In the genomic region with DNA sequence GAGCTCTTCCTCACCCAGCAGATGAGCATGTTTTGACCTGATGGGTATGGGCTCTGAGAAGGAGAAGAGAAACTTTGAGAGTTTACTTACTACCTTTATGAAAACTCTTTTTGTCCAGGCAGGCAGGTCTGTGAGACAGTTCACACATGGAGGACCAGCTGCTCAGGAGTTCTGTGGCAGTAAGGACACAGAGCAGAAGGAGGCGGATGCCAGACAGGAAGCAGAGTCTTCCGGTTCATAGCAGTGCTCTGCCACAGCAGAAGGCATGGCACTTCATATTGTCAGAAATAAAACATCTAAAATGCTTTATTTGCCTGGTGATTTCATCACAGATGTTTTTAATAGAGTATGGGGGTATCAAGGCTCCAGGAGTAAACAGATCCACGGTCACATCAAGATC, we compare ENCODE assay signal across 12 mouse cellular contexts. TPM values are rescaled to one million over a fixed set of nuclear protein-coding genes. Genes with fewer than 3 reads are reported as not detected.
DNase-seq lines count a peak whose midpoint lies in the region; ATAC-seq and TF ChIP-seq lines count a peak whose summit lies in the region.
"Had no signal": no experiment of that assay in that cellular context is flagged by ENCODE, and none has a peak within 500 bp of the region (broad histone marks: within the 10 kb centered on the region; RNA-seq: fewer than 3 reads in every experiment).

No protein-coding gene starts in this region.

- TF ChIP-seq CTCF in lung, postnatal 0 days (IDR thresholded peaks at IDR 0.05), result no peak

- no peak overlapping the region for H3K27ac ChIP-seq in heart, embryonic 16.5 days (ENCODE audit: low read length)
- H3K27ac ChIP-seq in lung, postnatal 0 days (ENCODE audit: low read length), result 0 out of 2 replicates have a peak overlapping the region, but pooled peaks have one; percentile 4
- H3K27ac ChIP-seq in limb, embryonic 10.5 days, result peak overlapping the region; percentile 36; the same call in 1 of the 2 replicates
- no peak overlapping the region for H3K27ac ChIP-seq in forebrain, embryonic 15.5 days (replicated peaks)
- H3K27ac ChIP-seq: hindbrain, embryonic 12.5 days; midbrain, embryonic 10.5 days; neural tube, embryonic 15.5 days had no signal

- no peak for DNase-seq in heart, adult 9 months (ENCODE audit: low spot score in 2 of 2)
- peak; percentile 45 for DNase-seq in lung, postnatal 0 days (ENCODE audit: low spot score)
- no peak for DNase-seq in lung, adult 18-20 months
- DNase-seq in limb, embryonic 10.5 days (ENCODE audit: low spot score), result no peak
- DNase-seq in thymus, postnatal 14 days, result peak; percentile 36
- DNase-seq in gastrocnemius, postnatal 25 days, result no peak
- DNase-seq: cerebellum, adult 11 months had no signal

- H3K4me2 ChIP-seq in heart, embryonic 16.5 days (ENCODE audit: low read depth, low read length), result no peak overlapping the region
- no peak overlapping the region for H3K4me2 ChIP-seq in lung, postnatal 0 days (replicated peaks; ENCODE audit: low read depth, low read length)
- no peak overlapping the region for H3K4me2 ChIP-seq in forebrain, embryonic 15.5 days (replicated peaks)
- H3K4me2 ChIP-seq: hindbrain, embryonic 12.5 days; neural tube, embryonic 15.5 days had no signal

- H3K9me3 ChIP-seq in heart, embryonic 16.5 days (replicated peaks; ENCODE audit: control insufficient read depth, low read length), result no peaks in the 10 kb centered on the region
- no peaks in the 10 kb centered on the region for H3K9me3 ChIP-seq in lung, postnatal 0 days (ENCODE audit: low read length)
- no peaks in the 10 kb centered on the region for H3K9me3 ChIP-seq in limb, embryonic 10.5 days (replicated peaks)
- H3K9me3 ChIP-seq in forebrain, embryonic 15.5 days, result no peaks in the 10 kb centered on the region
- H3K9me3 ChIP-seq: hindbrain, embryonic 12.5 days; midbrain, embryonic 10.5 days; neural tube, embryonic 15.5 days had no signal

- no peaks in the 10 kb centered on the region for H3K36me3 ChIP-seq in heart, embryonic 16.5 days (ENCODE audit: control insufficient read depth, insufficient read depth)
- no peaks in the 10 kb centered on the region for H3K36me3 ChIP-seq in lung, postnatal 0 days (ENCODE audit: insufficient read depth, low read length)
- H3K36me3 ChIP-seq in limb, embryonic 10.5 days, result no peaks in the 10 kb centered on the region
- H3K36me3 ChIP-seq in forebrain, embryonic 15.5 days, result no peaks in the 10 kb centered on the region
- H3K36me3 ChIP-seq: hindbrain, embryonic 12.5 days; midbrain, embryonic 10.5 days; neural tube, embryonic 15.5 days had no signal

- TF ChIP-seq EP300 in lung, postnatal 0 days (IDR thresholded peaks at IDR 0.05), result no peak

- ATAC-seq in heart, embryonic 16.5 days (replicated peaks; ENCODE audit: extremely low read depth, insufficient read depth, low FRiP score), result peak; percentile 49; the same call in 1 of the 2 replicates
- ATAC-seq in lung, postnatal 0 days, result peak; percentile 69
- no peak for ATAC-seq in forebrain, embryonic 15.5 days (replicated peaks)

- H3K9ac ChIP-seq in heart, embryonic 16.5 days (ENCODE audit: low read length), result no peak overlapping the region
- H3K9ac ChIP-seq in lung, postnatal 0 days (replicated peaks; ENCODE audit: low read depth), result no peak overlapping the region
- H3K9ac ChIP-seq in forebrain, embryonic 15.5 days (replicated peaks), result no peak overlapping the region
- H3K9ac ChIP-seq: hindbrain, embryonic 12.5 days; neural tube, embryonic 15.5 days had no signal

- 51% methylated on average over 3 of the region's 3 CpGs for whole genome bisulfite sequencing in heart, embryonic 16.5 days
- WGBS in lung, postnatal 0 days, result 45% methylated on average over 3 of the region's 3 CpGs
- WGBS in limb, embryonic 10.5 days, result 71% methylated on average over 3 of the region's 3 CpGs
- 83% methylated on average over 3 of the region's 3 CpGs for WGBS in forebrain, embryonic 15.5 days

- peaks cover 4% of the 10 kb centered on the region; the same call in 1 of the 2 replicates for H3K4me1 ChIP-seq in heart, embryonic 16.5 days (ENCODE audit: control insufficient read depth, insufficient read depth, low read length)
- H3K4me1 ChIP-seq in lung, postnatal 0 days (ENCODE audit: insufficient read depth, low read depth, low read length), result no peaks in the 10 kb centered on the region
- peaks cover 14% of the 10 kb centered on the region for H3K4me1 ChIP-seq in limb, embryonic 10.5 days
- no peaks in the 10 kb centered on the region for H3K4me1 ChIP-seq in forebrain, embryonic 15.5 days
- H3K4me1 ChIP-seq: hindbrain, embryonic 12.5 days; neural tube, embryonic 15.5 days had no signal

- no peak overlapping the region for H3K4me3 ChIP-seq in heart, embryonic 16.5 days (ENCODE audit: low read length)
- H3K4me3 ChIP-seq in lung, postnatal 0 days (ENCODE audit: low read depth, low read length), result no peak overlapping the region
- no peak overlapping the region for H3K4me3 ChIP-seq in limb, embryonic 10.5 days
- no peak overlapping the region for H3K4me3 ChIP-seq in forebrain, embryonic 15.5 days
- H3K4me3 ChIP-seq: hindbrain, embryonic 12.5 days; midbrain, embryonic 10.5 days; neural tube, embryonic 15.5 days had no signal

- H3K27me3 ChIP-seq in heart, embryonic 16.5 days (ENCODE audit: control insufficient read depth, insufficient read depth, low read length), result no peaks in the 10 kb centered on the region
- H3K27me3 ChIP-seq in lung, postnatal 0 days (replicated peaks; ENCODE audit: insufficient read depth, low read length), result no peaks in the 10 kb centered on the region
- no peaks in the 10 kb centered on the region for H3K27me3 ChIP-seq in limb, embryonic 10.5 days (ENCODE audit: low read depth, poor library complexity, severe bottlenecking)
- no peaks in the 10 kb centered on the region for H3K27me3 ChIP-seq in forebrain, embryonic 15.5 days
- H3K27me3 ChIP-seq: hindbrain, embryonic 12.5 days; neural tube, embryonic 15.5 days had no signal

RNA-seq across cellular contexts. Expression of a gene that starts 58.1 kb away (rescaled TPM):
- polyA plus RNA-seq in heart, embryonic 16.5 days (2015; fragmentation: Nextera tagmentation; extraction: Ambion mirVana), result 0.83 and 1.3 TPM in 2 replicates
- polyA plus RNA-seq in lung, postnatal 0 days (2015; fragmentation: Nextera tagmentation; extraction: Ambion mirVana), result 2.3 and 2.8 TPM in 2 replicates
- polyA plus RNA-seq in limb, embryonic 10.5 days (2016; fragmentation: Nextera tagmentation; extraction: Ambion mirVana), result 0.41 and 0.45 TPM in 2 replicates
- total RNA-seq in gastrocnemius, postnatal 25 days (2021), result 1 to 10 TPM; 2.2 to 2.6 TPM
- 5.5 and 5.9 TPM in 2 replicates for polyA plus RNA-seq in forebrain, embryonic 15.5 days (2015; fragmentation: Nextera tagmentation; extraction: Ambion mirVana)

Comparison
In these comparisons a context has a peak if more than half of its experiments do, and no peak if none do; other contexts are left out.
1. DNase-seq: peak in lung, postnatal 0 days (single experiment) and thymus, postnatal 14 days (single experiment); none in heart, adult 9 months (0 of 2), lung, adult 18-20 months (0 of 2), limb, embryonic 10.5 days (single experiment) and gastrocnemius, postnatal 25 days (single experiment).
2. H3K27ac ChIP-seq: peak in lung, postnatal 0 days (single experiment) and limb, embryonic 10.5 days (single experiment); none in heart, embryonic 16.5 days (single experiment) and forebrain, embryonic 15.5 days (single experiment).